Mouse (Mus musculus): ENCODE results near the gene Sdccag8. TPM values are rescaled to one million over a fixed set of nuclear protein-coding genes. Genes with fewer than 3 reads are reported as not detected.

Gene Sdccag8
- polyA plus RNA-seq, 1 experiment = 4.0 TPM

- DNase-seq (ENCODE audit: low read depth in 1 of 2, low spot score in 2 of 2) = no peak
- Histone ChIP-seq H3K4me3 (ENCODE audit: extremely low read depth, insufficient read depth, insufficient read length) (no peak overlapping the region), H3K27me3 (ENCODE audit: control insufficient read depth, insufficient read depth, low read length) (no peaks in the 10 kb centered on the region), H3K27ac (ENCODE audit: insufficient read depth, low read length) (no peak overlapping the region), H3K4me1 (ENCODE audit: control insufficient read depth, insufficient read depth, insufficient read length) (no peaks in the 10 kb centered on the region), H3K36me3 (ENCODE audit: control insufficient read depth, insufficient read depth, low read length) (peaks cover 2% of the 10 kb centered on the region; the same call in 1 of the 2 replicates)
- no peak for TF ChIP-seq POLR2A (IDR thresholded peaks at IDR 0.05; ENCODE audit: low read depth, low read length)
- TF ChIP-seq CTCF (IDR thresholded peaks at IDR 0.05; ENCODE audit: extremely low read depth, insufficient read depth, insufficient read length, insufficient replicate concordance) = no peak
Observed at GRCm38 (mm10) chr1:177065732-177066131, 251.3 kb downstream of the Sdccag8 start.

DNA sequence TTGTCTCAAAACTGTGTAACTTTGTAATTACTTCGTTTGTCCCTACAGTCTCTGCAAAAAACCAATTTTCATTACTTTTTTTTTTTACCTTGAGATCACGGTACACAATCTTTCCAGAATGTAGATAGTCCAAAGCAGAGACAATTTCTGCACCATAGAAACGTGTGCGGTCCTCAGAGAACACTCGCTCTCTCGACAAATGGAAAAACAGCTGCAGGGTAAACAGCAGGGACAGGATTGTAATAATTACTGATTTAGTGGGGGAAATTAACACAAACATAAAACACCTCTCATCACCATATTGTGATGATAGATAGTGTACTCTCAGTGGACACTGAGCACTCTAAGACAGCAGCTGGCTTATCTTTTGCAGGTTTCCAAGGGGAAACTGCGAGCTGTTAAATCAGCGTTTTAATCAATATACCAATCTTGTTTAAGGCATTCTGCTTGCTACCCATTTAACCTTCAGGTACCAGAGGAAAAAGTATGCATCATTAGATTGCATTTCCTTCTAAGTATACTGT, 252.7 kb downstream of the Sdccag8 start:
- Histone ChIP-seq H3K36me3 (ENCODE audit: control insufficient read depth, insufficient read depth, low read length) (peaks cover 2% of the 10 kb centered on the region; the same call in 1 of the 2 replicates), H3K27me3 (ENCODE audit: control insufficient read depth, insufficient read depth, low read length) (no peaks in the 10 kb centered on the region), H3K4me1 (ENCODE audit: control insufficient read depth, insufficient read depth, insufficient read length) (no peaks in the 10 kb centered on the region), H3K27ac (ENCODE audit: insufficient read depth, low read length) (no peak overlapping the region), H3K4me3 (ENCODE audit: extremely low read depth, insufficient read depth, insufficient read length) (no peak overlapping the region)
- TF ChIP-seq CTCF (IDR thresholded peaks at IDR 0.05; ENCODE audit: extremely low read depth, insufficient read depth, insufficient read length, insufficient replicate concordance) = no peak
- DNase-seq (ENCODE audit: low read depth in 1 of 2, low spot score in 2 of 2) = no peak
- 93% methylated on average over 8 of the region's 8 CpGs for WGBS

DNA sequence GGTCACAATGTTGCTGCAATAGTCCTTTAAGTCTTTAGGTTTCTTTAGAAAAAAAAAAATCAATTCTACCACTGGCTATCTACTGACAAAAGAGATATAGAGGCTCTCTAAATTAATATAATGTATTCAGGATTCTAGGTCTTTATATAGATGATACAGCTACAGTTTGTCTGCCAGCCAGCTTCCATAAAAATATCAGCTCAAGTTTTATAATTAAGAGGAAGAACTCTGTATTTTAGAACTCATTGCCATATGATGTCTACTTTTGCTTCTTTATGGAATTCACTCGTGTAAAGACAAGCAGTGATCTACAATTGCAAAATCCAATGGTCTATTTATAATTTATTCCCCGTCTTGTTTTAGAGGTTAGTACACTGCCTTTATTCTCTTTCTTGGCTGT, 254.7 kb downstream of the Sdccag8 start:
- DNase-seq (ENCODE audit: low read depth in 1 of 2, low spot score in 2 of 2) = no peak
- WGBS = 90% methylated on average over 2 of the region's 2 CpGs
- no peaks in the 10 kb centered on the region for H3K4me1 ChIP-seq (ENCODE audit: control insufficient read depth, insufficient read depth, insufficient read length)
- H3K36me3 ChIP-seq (ENCODE audit: control insufficient read depth, insufficient read depth, low read length) = peaks cover 2% of the 10 kb centered on the region; the same call in 1 of the 2 replicates
- no peak for TF ChIP-seq CTCF (IDR thresholded peaks at IDR 0.05; ENCODE audit: extremely low read depth, insufficient read depth, insufficient read length, insufficient replicate concordance)
- TF ChIP-seq POLR2A (IDR thresholded peaks at IDR 0.05; ENCODE audit: low read depth, low read length) = no peak
- H3K27me3 ChIP-seq (ENCODE audit: control insufficient read depth, insufficient read depth, low read length) = no peaks in the 10 kb centered on the region
- no peak overlapping the region for H3K4me3 ChIP-seq (ENCODE audit: extremely low read depth, insufficient read depth, insufficient read length)
- no peak overlapping the region for H3K27ac ChIP-seq (ENCODE audit: insufficient read depth, low read length)

Other genes with a start within 250 kb of the Sdccag8 start
- gene Cep170, start 593 bp upstream of the Sdccag8 start, polyA plus RNA-seq (2012; rRNA removed) = 4.8 and 4.9 TPM in 2 replicates